Mouse (Mus musculus): ENCODE measurements at regions not wholly inside any gene's neighbourhood (a gene's known extent, or its start where the extent isn't known, plus 50 kb on each side); places are given as distances from the start of the nearest gene placed in this dataset.

GRCm38 (mm10) chr16:95811092-95811491 lies 109.2 kb downstream of the Ets2 start:
- DNase-seq = peak; percentile 68 to 80

GRCm38 (mm10) chr16:95809127-95809876 lies 107.4 kb downstream of the Ets2 start:
- DNase-seq = no peak

- no peak for DNase-seq
Measured at GRCm38 (mm10) chr16:95806510-95806909, 104.6 kb downstream of the Ets2 start.

- DNase-seq = no peak
Measured at GRCm38 (mm10) chr16:95804199-95804598, 102.3 kb downstream of the Ets2 start.

- no peak for DNase-seq
Measured at GRCm38 (mm10) chr16:95802641-95803040, 100.8 kb downstream of the Ets2 start.

GRCm38 (mm10) chr16:95802207-95802606 lies 100.3 kb downstream of the Ets2 start:
- no peak for DNase-seq

GRCm38 (mm10) chr16:95800911-95801442 lies 99.1 kb downstream of the Ets2 start:
- no peak for DNase-seq

- no peak for DNase-seq
Measured at GRCm38 (mm10) chr16:95798582-95798981, 96.7 kb downstream of the Ets2 start.

GRCm38 (mm10) chr16:95798099-95798498 lies 96.2 kb downstream of the Ets2 start:
- no peak for DNase-seq

GRCm38 (mm10) chr16:95797141-95797540 lies 95.3 kb downstream of the Ets2 start:
- DNase-seq = no peak

- DNase-seq = no peak
Measured at GRCm38 (mm10) chr16:95794876-95795275, 93.0 kb downstream of the Ets2 start.

- DNase-seq = no peak
Measured at GRCm38 (mm10) chr16:95794281-95794727, 92.4 kb downstream of the Ets2 start.

- peak; percentile 60 to 68 for DNase-seq
Measured at GRCm38 (mm10) chr16:95790691-95791090, 88.8 kb downstream of the Ets2 start.

GRCm38 (mm10) chr16:95789548-95789947 lies 87.7 kb downstream of the Ets2 start:
- no peak for DNase-seq

- DNase-seq = no peak
Measured at GRCm38 (mm10) chr16:95781681-95782080, 79.8 kb downstream of the Ets2 start.

- no peak for DNase-seq
Measured at GRCm38 (mm10) chr16:95780431-95780830, 78.6 kb downstream of the Ets2 start.

GRCm38 (mm10) chr16:95778845-95779722 lies 77.2 kb downstream of the Ets2 start:
- DNase-seq = no peak

GRCm38 (mm10) chr16:95778173-95778572 lies 76.3 kb downstream of the Ets2 start:
- DNase-seq = no peak

- DNase-seq = no peak
Measured at GRCm38 (mm10) chr16:95776610-95777363, 74.9 kb downstream of the Ets2 start.

- DNase-seq = no peak
Measured at GRCm38 (mm10) chr16:95776010-95776409, 74.1 kb downstream of the Ets2 start.

- DNase-seq = no peak
Measured at GRCm38 (mm10) chr16:95775361-95775760, 73.5 kb downstream of the Ets2 start.

- DNase-seq = no peak
Measured at GRCm38 (mm10) chr16:95773151-95773550, 71.3 kb downstream of the Ets2 start.

Measured in kidney, postnatal 4 days (tissue).